Mouse (Mus musculus) spleen, adult 2 months (tissue): Measurements from ENCODE around the gene Pafah1b2.

Source experiments
- CTCF ChIP-seq: fragments of 200-500 bp; IDR thresholded peaks from 2 replicates; pipeline ENCODE4 v1.5.1; 2011; ENCODE audit warnings: mild to moderate bottlenecking, inconsistent platforms; ENCODE audit not compliant: insufficient read depth, insufficient read length, insufficient replicate concordance; ENCODE audit errors: extremely low read depth
- POLR2A ChIP-seq: fragments of 200-500 bp; IDR thresholded peaks from 2 replicates; pipeline ENCODE4 v1.6.1; 2011; ENCODE audit warnings: low read depth, low read length, inconsistent platforms

DNA sequence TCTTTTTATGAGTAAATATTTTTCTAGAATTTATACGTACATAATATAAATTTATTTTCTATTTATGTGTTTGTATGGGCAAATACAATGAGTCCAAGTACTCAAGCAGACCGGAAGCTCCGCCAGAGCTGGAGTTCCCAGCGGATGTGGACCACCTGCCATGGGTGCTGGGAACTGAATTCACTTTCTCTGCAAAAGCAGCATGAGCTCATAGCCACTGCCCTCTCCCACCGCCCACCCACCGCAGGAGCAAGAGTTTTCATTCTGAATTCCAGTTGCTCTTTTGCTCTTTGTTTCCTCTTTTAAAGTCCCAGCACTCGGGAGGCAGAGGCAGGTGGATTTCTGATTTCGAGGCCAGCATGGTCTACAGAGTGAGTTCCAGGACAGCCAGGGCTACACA, 31.1 kb upstream of the Pafah1b2 start:
- TF ChIP-seq CTCF (no peak), POLR2A (no peak)
